Mouse (Mus musculus): ENCODE data around the gene Ice1.

- TF ChIP-seq NELFE (IDR thresholded peaks at IDR 0.05; ENCODE audit: low read depth, low read length): no peak
- no peak for TF ChIP-seq E2F4 (IDR thresholded peaks at IDR 0.05; ENCODE audit: borderline replicate concordance, low read depth, low read length)
- TF ChIP-seq HCFC1 (IDR thresholded peaks at IDR 0.05; ENCODE audit: low read depth, low read length): no peak
- TF ChIP-seq CHD2 (IDR thresholded peaks at IDR 0.05; ENCODE audit: low read length): no peak
- no peak for TF ChIP-seq CTCF (IDR thresholded peaks at IDR 0.05 in 2 of 3, conservative IDR thresholded peaks at IDR 0.05 in 1 of 3; ENCODE audit: control insufficient read depth in 1 of 3, insufficient read depth in 1 of 3, low read depth in 2 of 3, low read length in 3 of 3, poor library complexity in 1 of 3, severe bottlenecking in 1 of 3)
- no peak for TF ChIP-seq ZNF384 (IDR thresholded peaks at IDR 0.05; ENCODE audit: low read depth, low read length)
- TF ChIP-seq EP300 (IDR thresholded peaks at IDR 0.05; ENCODE audit: low read depth in 1 of 2, low read length in 2 of 2): no peak
- TF ChIP-seq ZMIZ1 (IDR thresholded peaks at IDR 0.05; ENCODE audit: low read depth, low read length): no peak
These were observed 11.0 kb downstream of the Ice1 start for GRCm38 (mm10) chr13:70626416-70626815.

Data from MEL (cell line).